Mouse (Mus musculus) forebrain, postnatal 0 days (tissue): ENCODE measurements around the gene Ube2m. TPM values are rescaled to one million over a fixed set of nuclear protein-coding genes. Genes with fewer than 3 reads are reported as not detected.
A peak's percentile ranks its signal among the peaks of the same experiment; 100 is the strongest.

Experiments
- ATAC-seq: fragments of 200-750 bp; cut with Nextera tagmentation; 2 replicates; pipeline ENCODE4 v1.8.0; 2017; ENCODE audit warnings: mild to moderate bottlenecking, moderate library complexity
- DNase-seq: peaks from one replicate; pipeline ENCODE4 v3.0.0-alpha.2; 2015
- H3K27ac ChIP-seq: fragments of 300-500 bp; sonication (generic); 2 replicates; pipeline ENCODE4 v1.5.1; 2014; ENCODE audit warnings: low read depth, mild to moderate bottlenecking, antibody characterized with exemption, low read length, moderate library complexity, mixed read lengths
- H3K27me3 ChIP-seq: fragments of 300-500 bp; sonication (generic); 2 replicates; pipeline ENCODE4 v1.6.1; 2014; ENCODE audit warnings: mild to moderate bottlenecking, low read length, mixed read lengths; ENCODE audit not compliant: insufficient read depth
- H3K36me3 ChIP-seq: fragments of 300-500 bp; sonication (generic); 2 replicates; pipeline ENCODE4 v1.6.1; 2014; ENCODE audit warnings: mild to moderate bottlenecking, moderate library complexity; ENCODE audit not compliant: insufficient read depth
- H3K4me1 ChIP-seq: fragments of 300-500 bp; sonication (generic); 2 replicates; pipeline ENCODE4 v1.6.1; 2014; ENCODE audit warnings: antibody characterized with exemption; ENCODE audit not compliant: insufficient read depth
- H3K4me2 ChIP-seq: fragments of 300-500 bp; sonication (generic); 2 replicates; pipeline ENCODE4 v1.6.1; 2014; ENCODE audit warnings: low read depth, mild to moderate bottlenecking, moderate library complexity
- H3K4me3 ChIP-seq: fragments of 300-500 bp; sonication (generic); 2 replicates; pipeline ENCODE4 v1.5.1; 2014; ENCODE audit warnings: low read depth, low read length, mixed read lengths
- H3K9ac ChIP-seq: fragments of 300-500 bp; sonication (generic); 2 replicates; pipeline ENCODE4 v1.6.1; 2014; ENCODE audit warnings: mild to moderate bottlenecking
- H3K9me3 ChIP-seq: fragments of 300-500 bp; sonication (generic); 2 replicates; pipeline ENCODE4 v1.6.1; 2016; ENCODE audit warnings: low read length
- CTCF ChIP-seq: sonication (generic); IDR thresholded peaks from 2 replicates; pipeline ENCODE4 v1.5.1; 2016; ENCODE audit warnings: antibody characterized with exemption, control low read depth, low read depth
- WGBS: fragments of 180-500 bp; shearing (Covaris S2); extraction: QIAGEN DNeasy Blood & Tissue Kit; methylation state at CpG from one replicate; pipeline ENCODE4 v1.1.7; 2014; 5-methylcytosine and 5-hydroxymethylcytosine counted together
- polyA plus RNA-seq: library from polyadenylated mRNA; unstranded; fragments of >200 nt; fragmentation: Nextera tagmentation; extraction: Ambion mirVana; gene quantifications from 2 replicates; pipeline ENCODE4 v1.2.1, GENCODE M21; 2015
- total RNA-seq: library from RNA; depleted of rRNA; stranded (reverse); fragments of >200 nt; gene quantifications from 2 replicates; pipeline ENCODE4 v1.2.3, GENCODE M21; 2014

Gene Ube2m
- total and polyA plus RNA-seq, 2 experiments from 2014 or later = 130 to 336 TPM

- 3% methylated on average over 15 of the region's 15 CpGs for WGBS
- Histone ChIP-seq H3K36me3 (peaks cover 8% of the 10 kb centered on the region; the same call in 1 of the 2 replicates), H3K27me3 (no peaks in the 10 kb centered on the region)
These were observed 15.8 kb upstream of the Ube2m start for GRCm38 (mm10) chr7:13053961-13054286.

DNA sequence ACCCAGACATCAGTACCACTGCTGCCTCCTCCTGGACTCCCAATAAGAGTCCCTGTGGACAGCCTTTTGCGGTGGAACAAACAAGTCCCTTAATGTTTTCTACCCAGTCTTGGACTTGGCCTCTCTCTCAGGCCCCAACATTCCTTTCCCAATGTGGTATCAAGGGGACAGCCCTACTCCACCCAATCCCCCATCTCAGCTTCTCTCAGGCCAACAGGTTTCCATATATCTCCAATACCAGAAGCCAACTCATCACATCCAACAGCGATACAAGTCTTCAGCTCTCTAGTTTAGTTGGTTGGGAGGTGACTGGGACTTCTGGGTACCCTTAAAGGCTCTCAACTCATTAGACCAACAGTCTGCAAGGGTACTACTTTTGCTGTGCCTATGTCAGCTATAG lies 15.4 kb upstream of the Ube2m start:
- peaks cover 8% of the 10 kb centered on the region; the same call in 1 of the 2 replicates for H3K36me3 ChIP-seq
- no peak for TF ChIP-seq CTCF
- H3K4me2 ChIP-seq = peak overlapping the region; percentile 59
- DNase-seq (no peak), ATAC-seq (no peak)
- H3K4me3 ChIP-seq = peak overlapping the region; percentile 70
- H3K9me3 ChIP-seq = no peaks in the 10 kb centered on the region
- 92% methylated on average over 2 of the region's 2 CpGs for WGBS
- H3K27ac ChIP-seq = no peak overlapping the region
- H3K4me1 ChIP-seq = 0 out of 2 replicates have a peak, but pooled peaks cover 3% of the 10 kb centered on the region
- peak overlapping the region; percentile 65 for H3K9ac ChIP-seq
- H3K27me3 ChIP-seq = no peaks in the 10 kb centered on the region

More at GRCm38 (mm10) chr7:13053961-13054286, 15.8 kb upstream of the Ube2m start:
- Histone ChIP-seq H3K9ac (peak overlapping the region; percentile 65), H3K27ac (peak overlapping the region; percentile 96), H3K4me1 (0 out of 2 replicates have a peak, but pooled peaks cover 3% of the 10 kb centered on the region), H3K4me3 (peak overlapping the region; percentile 70), H3K9me3 (no peaks in the 10 kb centered on the region), H3K4me2 (peak overlapping the region; percentile 59)
- TF ChIP-seq CTCF = no peak
- ATAC-seq = peak; percentile 32
- no peak for DNase-seq

- Histone ChIP-seq H3K4me3 (no peak overlapping the region), H3K27me3 (no peaks in the 10 kb centered on the region), H3K4me1 (0 out of 2 replicates have a peak, but pooled peaks cover 3% of the 10 kb centered on the region), H3K9ac (no peak overlapping the region), H3K4me2 (no peak overlapping the region), H3K9me3 (no peaks in the 10 kb centered on the region), H3K27ac (no peak overlapping the region), H3K36me3 (peaks cover 8% of the 10 kb centered on the region; the same call in 1 of the 2 replicates)
- TF ChIP-seq CTCF = no peak
- DNase-seq (no peak), ATAC-seq (no peak)
- 91% methylated on average over 13 of the region's 13 CpGs for WGBS
These were observed 14.9 kb upstream of the Ube2m start for GRCm38 (mm10) chr7:13053001-13053400.

DNA sequence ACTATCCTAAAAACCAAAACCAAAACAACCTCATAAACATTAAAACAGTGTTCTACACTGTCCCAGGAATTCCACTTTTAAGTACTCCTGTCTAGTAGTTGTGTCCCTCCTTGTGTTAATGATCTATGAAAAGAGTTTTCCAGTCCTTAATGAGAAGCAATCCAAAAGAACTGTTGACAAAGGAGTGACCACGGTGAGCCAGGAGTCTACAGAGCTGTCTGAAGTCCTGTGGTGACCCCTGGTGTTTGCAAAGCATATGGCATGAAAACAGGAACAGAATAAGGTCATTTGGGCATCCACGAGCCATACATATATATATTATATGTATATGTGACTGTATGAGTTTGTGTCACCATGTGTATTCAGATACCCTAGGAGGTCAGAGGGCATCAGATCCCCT lies 8.0 kb upstream of the Ube2m start:
- H3K27ac ChIP-seq = no peak overlapping the region
- no peaks in the 10 kb centered on the region for H3K9me3 ChIP-seq
- ATAC-seq (peak; percentile 15; the same call in 1 of the 2 replicates), DNase-seq (peak; percentile 53)
- H3K4me3 ChIP-seq = no peak overlapping the region
- no peaks in the 10 kb centered on the region for H3K36me3 ChIP-seq
- no peak overlapping the region for H3K9ac ChIP-seq
- H3K27me3 ChIP-seq = peaks cover 10% of the 10 kb centered on the region
- 9% methylated on average over 2 of the region's 2 CpGs for WGBS
- TF ChIP-seq CTCF = peak; percentile 71
- no peak overlapping the region for H3K4me2 ChIP-seq
- H3K4me1 ChIP-seq = peaks cover 3% of the 10 kb centered on the region

- peaks cover 10% of the 10 kb centered on the region for H3K27me3 ChIP-seq
- no peaks in the 10 kb centered on the region for H3K36me3 ChIP-seq
- H3K9me3 ChIP-seq = no peaks in the 10 kb centered on the region
- H3K27ac ChIP-seq = no peak overlapping the region
- no peak for DNase-seq
- ATAC-seq = peak; percentile 16; the same call in 1 of the 2 replicates
- H3K9ac ChIP-seq = peak overlapping the region; percentile 64
- no peak for TF ChIP-seq CTCF
- H3K4me1 ChIP-seq = peaks cover 3% of the 10 kb centered on the region
- H3K4me2 ChIP-seq = peak overlapping the region; percentile 91
- WGBS = 3% methylated on average over 23 of the region's 23 CpGs
- H3K4me3 ChIP-seq = peak overlapping the region; percentile 43
These were observed 6.2 kb upstream of the Ube2m start for GRCm38 (mm10) chr7:13044254-13044625.

GRCm38 (mm10) chr7:13043445-13044253 lies 5.6 kb upstream of the Ube2m start:
- 0 out of 2 replicates have a peak overlapping the region, but pooled peaks have one; percentile 29 for H3K27ac ChIP-seq
- H3K9ac ChIP-seq = peak overlapping the region; percentile 64
- WGBS = 5% methylated on average over 86 of the region's 88 CpGs
- peaks cover 6% of the 10 kb centered on the region for H3K4me1 ChIP-seq
- peak overlapping the region; percentile 91 for H3K4me2 ChIP-seq
- H3K27me3 ChIP-seq = peaks cover 10% of the 10 kb centered on the region
- no peaks in the 10 kb centered on the region for H3K36me3 ChIP-seq
- peak; percentile 61 for ATAC-seq
- peak overlapping the region; percentile 43 for H3K4me3 ChIP-seq
- TF ChIP-seq CTCF = no peak
- peak; percentile 65 for DNase-seq
- H3K9me3 ChIP-seq = no peaks in the 10 kb centered on the region

DNA sequence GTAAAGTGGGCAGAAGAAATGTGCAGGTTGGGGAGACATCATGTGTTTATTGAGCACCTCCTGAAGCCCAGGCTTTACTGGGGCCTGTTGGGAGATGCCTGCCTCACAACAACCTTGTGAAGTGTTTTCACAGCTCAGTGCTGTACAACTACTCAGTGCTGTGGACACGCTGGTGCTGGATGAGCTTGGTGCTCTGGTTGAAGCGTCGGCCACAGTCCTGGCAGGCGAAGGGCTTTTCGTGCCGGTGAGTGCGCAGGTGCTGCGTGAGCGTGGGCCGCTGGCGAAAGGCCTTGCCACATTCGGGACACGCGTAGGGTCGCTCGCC lies 5.0 kb upstream of the Ube2m start:
- peak overlapping the region; percentile 91 for H3K4me2 ChIP-seq
- H3K9ac ChIP-seq = peak overlapping the region; percentile 64; the same call in 1 of the 2 replicates
- WGBS = 47% methylated on average over 16 of the region's 16 CpGs
- TF ChIP-seq CTCF = no peak
- peak overlapping the region; percentile 43; the same call in 1 of the 2 replicates for H3K4me3 ChIP-seq
- H3K36me3 ChIP-seq = no peaks in the 10 kb centered on the region
- H3K27ac ChIP-seq = no peak overlapping the region
- H3K27me3 ChIP-seq = peaks cover 10% of the 10 kb centered on the region
- H3K9me3 ChIP-seq = no peaks in the 10 kb centered on the region
- DNase-seq (no peak), ATAC-seq (no peak)
- peaks cover 7% of the 10 kb centered on the region for H3K4me1 ChIP-seq
